Mouse (Mus musculus) CH12.LX (cell line): ENCODE measurements around the gene Olfml2a. TPM values are rescaled to one million over a fixed set of nuclear protein-coding genes. Genes with fewer than 3 reads are reported as not detected.

Experiments
- DNase-seq: peaks from one replicate; pipeline ENCODE4 v3.0.0-alpha.2; 2013; ENCODE audit errors: extremely low read depth
- H3K27ac ChIP-seq: 2 replicates; pipeline ENCODE4 v1.5.1; 2012; ENCODE audit warnings: low read depth, mild to moderate bottlenecking, control low read depth, moderate library complexity; ENCODE audit not compliant: insufficient read depth
- H3K27me3 ChIP-seq: replicated peaks from 2 replicates; pipeline ENCODE3; 2012; ENCODE audit warnings: inconsistent platforms
- H3K36me3 ChIP-seq, 2 experiments: replicated peaks in 1 of 2; 2 replicates each; pipeline versions ENCODE3 to v1.6.1; 2012; ENCODE audit warnings: inconsistent platforms in 1 of 2, low read length in 1 of 2, mild to moderate bottlenecking in 1 of 2, mixed read lengths in 1 of 2, moderate library complexity in 1 of 2; ENCODE audit not compliant: control insufficient read depth in 1 of 2, insufficient read depth in 1 of 2
- H3K4me1 ChIP-seq, 2 experiments: 2 replicates each; pipeline ENCODE4 v1.6.1; 2012; ENCODE audit warnings: inconsistent platforms in 1 of 2, moderate library complexity in 1 of 2; ENCODE audit not compliant: insufficient read depth in 2 of 2, control insufficient read depth in 1 of 2
- H3K4me2 ChIP-seq: 2 replicates; pipeline ENCODE4 v1.6.1; 2012; ENCODE audit warnings: low read depth, mild to moderate bottlenecking, control low read depth; ENCODE audit not compliant: poor library complexity, insufficient read depth, severe bottlenecking
- H3K4me3 ChIP-seq, 3 experiments: fragments of 150-350 bp in 1 of 3; sonication (generic) in 1 of 3; replicated peaks in 1 of 3; 2 replicates each; pipeline versions ENCODE3 to v1.5.1; 2011 to 2012; ENCODE audit warnings: low read depth in 2 of 3, low read length in 2 of 3, mild to moderate bottlenecking in 2 of 3, moderate library complexity in 2 of 3, control low read depth in 1 of 3, improper control_type of control experiment in 1 of 3, inconsistent platforms in 1 of 3, mixed read lengths in 1 of 3; ENCODE audit not compliant: poor library complexity in 1 of 3
- H3K79me2 ChIP-seq: replicated peaks from 2 replicates; pipeline ENCODE4 v1.6.1; 2012; ENCODE audit warnings: mild to moderate bottlenecking, moderate library complexity; ENCODE audit not compliant: control insufficient read depth, poor library complexity, insufficient read depth, severe bottlenecking; ENCODE audit errors: extremely low read depth
- H3K9ac ChIP-seq: 2 replicates; pipeline ENCODE4 v1.6.1; 2012; ENCODE audit warnings: low read depth, mild to moderate bottlenecking, control low read depth, moderate library complexity; ENCODE audit not compliant: insufficient read depth
- H3K9me3 ChIP-seq: replicated peaks from 2 replicates; pipeline ENCODE3; 2012; ENCODE audit warnings: low read length, inconsistent platforms, mixed read lengths
- BHLHE40 ChIP-seq: IDR thresholded peaks from 2 replicates; pipeline ENCODE4 v1.6.1; 2011; ENCODE audit warnings: mild to moderate bottlenecking, low read depth, low read length, improper control_type of control experiment
- CHD1 ChIP-seq: IDR thresholded peaks from 2 replicates; pipeline ENCODE4 v1.6.1; 2012; ENCODE audit warnings: low read depth, low read length, improper control_type of control experiment, inconsistent platforms
- CHD2 ChIP-seq: IDR thresholded peaks from 2 replicates; pipeline ENCODE4 v1.6.1; 2011; ENCODE audit warnings: low read length, improper control_type of control experiment
- ELF1 ChIP-seq: IDR thresholded peaks from 2 replicates; pipeline ENCODE4 v1.6.1; 2014; ENCODE audit warnings: low read depth, mild to moderate bottlenecking, inconsistent platforms, low read length, improper control_type of control experiment
- KAT2A ChIP-seq: IDR thresholded peaks from 2 replicates; pipeline ENCODE4 v1.6.1; 2012; ENCODE audit warnings: low read length, improper control_type of control experiment, inconsistent platforms; ENCODE audit not compliant: insufficient replicate concordance
- MXI1 ChIP-seq: IDR thresholded peaks from 2 replicates; pipeline ENCODE4 v1.6.1; 2011; ENCODE audit warnings: mild to moderate bottlenecking, low read depth, low read length, improper control_type of control experiment
- NRF1 ChIP-seq: IDR thresholded peaks from 2 replicates; pipeline ENCODE4 v1.6.1; 2014; ENCODE audit warnings: low read depth, mild to moderate bottlenecking, inconsistent platforms, low read length, improper control_type of control experiment, moderate library complexity
- POLR2A ChIP-seq: IDR thresholded peaks from 2 replicates; pipeline ENCODE4 v1.6.1; 2011; ENCODE audit warnings: low read depth, mild to moderate bottlenecking, improper control_type of control experiment, low read length
- POLR2AphosphoS2 ChIP-seq: IDR thresholded peaks from 2 replicates; pipeline ENCODE4 v1.6.1; 2011; ENCODE audit warnings: low read depth, low read length, improper control_type of control experiment
- SMC3 ChIP-seq: IDR thresholded peaks from 2 replicates; pipeline ENCODE4 v1.6.1; 2011; ENCODE audit warnings: low read depth, low read length, improper control_type of control experiment
- ZMIZ1 ChIP-seq: IDR thresholded peaks from 2 replicates; pipeline ENCODE4 v1.6.1; 2012; ENCODE audit warnings: low read depth, mild to moderate bottlenecking, inconsistent platforms, low read length, improper control_type of control experiment
- dilution Hi-C: fragments of 300-500 bp; cut with MboI; formaldehyde crosslinking; loops from 2 replicates; pipeline ENCODE4 v1.14.3; 2020; ENCODE audit warnings: low sequenced_read_pairs; ENCODE audit not compliant: extremely low pct_unique_long_range_greater_than_20kb, extremely low pct_ligation_motif_present
- in situ Hi-C: fragments of 300-500 bp; cut with MboI; formaldehyde crosslinking; loops from 3 replicates; pipeline ENCODE4 v1.14.3; 2019; ENCODE audit warnings: low sequenced_read_pairs, low pct_ligation_motif_present, low pct_unique_long_range_greater_than_20kb, mixed read lengths
- polyA plus RNA-seq: library from polyadenylated mRNA; unstranded; fragments of >175 nt; gene quantifications from 2 replicates; pipeline ENCODE4 v1.2.1, GENCODE M21; 2012; ENCODE audit warnings: low read depth; ENCODE audit not compliant: insufficient read length
- total RNA-seq, 2 experiments: library from RNA; depleted of rRNA; stranded (reverse); fragments of 300-350 nt in 1 of 2; fragments of >200 nt in 1 of 2; gene quantifications; 2 replicates each; pipeline ENCODE4 v1.2.3; 2012 to 2014

Olfml2a gene
- total and polyA plus RNA-seq, 3 experiments, result 4.3 to 8.5 (median 5.5) TPM

DNA sequence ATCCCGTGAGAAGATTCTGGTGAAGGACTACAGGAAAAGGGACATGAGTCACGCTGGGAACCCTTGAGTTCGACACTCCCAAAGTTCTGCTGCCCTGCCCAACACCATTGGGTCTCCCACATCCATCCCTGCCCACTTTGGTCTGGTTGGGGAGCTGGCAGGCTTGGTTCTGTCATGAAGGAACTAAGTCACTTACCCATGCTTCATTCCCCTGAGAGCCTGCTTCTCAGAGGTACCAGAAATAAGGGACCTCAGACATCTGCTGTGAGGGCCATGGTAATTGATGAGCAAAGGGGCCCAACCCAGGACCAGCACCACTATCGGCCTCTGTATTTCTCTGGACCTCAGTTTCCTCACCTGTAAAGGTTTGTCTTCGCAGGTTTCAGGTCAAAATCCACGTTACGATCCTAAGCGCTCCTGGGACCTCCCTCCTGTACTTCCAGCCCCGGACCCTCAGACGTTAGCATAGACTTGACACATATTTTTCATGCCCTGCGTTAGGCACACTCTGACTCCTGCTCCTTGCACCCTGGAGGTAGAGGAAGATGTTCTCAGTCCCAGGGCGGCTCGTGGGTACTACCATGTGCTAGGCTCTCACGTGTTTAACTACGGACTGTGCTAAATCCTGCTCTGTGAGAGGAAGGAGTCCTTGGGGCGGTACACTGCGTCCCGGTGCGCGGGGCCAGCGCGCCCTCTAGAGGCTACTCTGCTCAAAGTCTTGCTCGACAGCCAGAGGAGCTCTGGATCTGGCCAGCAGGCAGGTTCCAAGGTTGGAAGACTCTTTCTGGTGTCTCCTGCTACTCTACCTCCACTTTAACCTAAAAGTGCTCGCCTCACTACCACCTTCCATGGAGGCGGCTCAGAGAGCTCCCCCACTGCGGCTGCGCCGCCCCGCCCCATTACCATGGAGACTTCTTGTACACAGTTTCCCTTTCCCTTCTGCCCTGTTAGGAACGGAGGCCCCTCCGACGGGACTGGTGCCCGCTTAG, 65.9 kb downstream of the Olfml2a start, which contains the start of gene Wdr38 (continued):
- TF ChIP-seq NRF1, result peak; percentile 89

DNA sequence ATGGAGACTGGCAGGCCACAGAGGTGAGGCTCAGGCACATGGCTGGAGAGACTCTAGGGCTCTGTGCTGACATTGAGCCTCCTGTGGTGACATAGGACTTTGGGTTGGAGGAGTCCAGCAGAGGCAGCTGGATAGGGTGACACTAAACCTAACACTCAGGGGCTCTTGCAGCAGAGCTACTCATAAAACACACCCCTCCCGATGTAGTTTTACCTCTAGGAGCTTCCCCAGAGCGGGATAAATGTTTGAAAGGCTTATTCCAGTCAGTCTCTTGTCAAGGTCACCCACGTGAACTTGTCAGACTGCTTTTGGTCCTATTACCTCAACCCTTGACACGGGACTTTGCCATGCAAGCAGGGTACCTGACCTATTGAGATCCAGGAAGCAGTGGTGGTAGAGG, 67.6 kb downstream of the Olfml2a start:
- Histone ChIP-seq H3K9ac (no peak overlapping the region), H3K4me1 (peaks cover 6 to 61% of the 10 kb centered on the region in 2 experiments), H3K9me3 (no peaks in the 10 kb centered on the region), H3K27ac (peak overlapping the region; percentile 39; the same call in 1 of the 2 replicates), H3K27me3 (no peaks in the 10 kb centered on the region), H3K79me2 (peaks cover 26% of the 10 kb centered on the region), H3K4me3 (no peak overlapping the region), H3K4me2 (no peak overlapping the region), H3K36me3 (peaks cover 43 to 53% of the 10 kb centered on the region in 2 experiments)
- DNase-seq, result no peak
- in situ Hi-C loops, result loop anchor here (5.0 to 10.0 kb wide), 2 partner anchors 67 to 205 kb away; partner anchors contain the start of gene Olfml2a
- TF ChIP-seq CHD2, result 0 out of 2 replicates have a peak, but pooled peaks have one; percentile 3
- TF ChIP-seq ZMIZ1, result 0 out of 2 replicates have a peak, but pooled peaks have one; percentile 5
- no peak for TF ChIP-seq CHD1
- dilution Hi-C loops, result no loop called here

- Histone ChIP-seq H3K27ac (peak overlapping the region; percentile 39; the same call in 1 of the 2 replicates), H3K36me3 (peaks cover 43 to 53% of the 10 kb centered on the region in 2 experiments), H3K79me2 (peaks cover 31% of the 10 kb centered on the region), H3K9ac (no peak overlapping the region), H3K4me3 (no peak overlapping the region), H3K4me2 (no peak overlapping the region), H3K27me3 (no peaks in the 10 kb centered on the region), H3K9me3 (no peaks in the 10 kb centered on the region), H3K4me1 (peaks cover 6 to 56% of the 10 kb centered on the region in 2 experiments)
- TF ChIP-seq POLR2A (peak; percentile 41), ELF1 (no peak), KAT2A (no peak), MXI1 (no peak), ZMIZ1 (peak; percentile 56), BHLHE40 (no peak), SMC3 (no peak), POLR2AphosphoS2 (peak; percentile 83)
- dilution Hi-C loops, result no loop called here
- in situ Hi-C loops, result loop anchor here (5.0 to 10.0 kb wide), 2 partner anchors 68 to 205 kb away; partner anchors contain the start of gene Olfml2a
- DNase-seq, result no peak
Measured at GRCm38 (mm10) chr2:38999910-39000586, 68.3 kb downstream of the Olfml2a start.
